Mouse (Mus musculus) olfactory bulb, adult 2 months (tissue): ENCODE measurements around the gene Sox13.

Experiments
- CTCF ChIP-seq: fragments of 200-500 bp; IDR thresholded peaks from 2 replicates; pipeline ENCODE4 v1.5.1; 2012; ENCODE audit warnings: low read depth, mild to moderate bottlenecking, low read length, moderate library complexity; ENCODE audit not compliant: insufficient read depth
- POLR2A ChIP-seq: fragments of 200-500 bp; IDR thresholded peaks from 2 replicates; pipeline ENCODE4 v1.6.1; 2012; ENCODE audit warnings: mild to moderate bottlenecking, low read depth, low read length, moderate library complexity; ENCODE audit not compliant: insufficient read depth

- TF ChIP-seq POLR2A (no peak), CTCF (no peak)
Measured at GRCm38 (mm10) chr1:133431133-133431532, 7.0 kb upstream of the Sox13 start.
